Mouse (Mus musculus) spleen, adult 2 months (tissue): ENCODE results near the gene Plekhg6. TPM values are rescaled to one million over a fixed set of nuclear protein-coding genes. Genes with fewer than 3 reads are reported as not detected.

Source experiments
- DNase-seq, 2 experiments: peaks; one replicate each; pipeline versions ENCODE4 v3.0.0 to v3.0.0-alpha.2; 2012 to 2021; ENCODE audit warnings: low spot score in 2 of 2, low read depth in 1 of 2
- H3K27ac ChIP-seq: fragments of 200-500 bp; 2 replicates; pipeline ENCODE4 v1.5.1; 2012; ENCODE audit warnings: low read length, inconsistent platforms; ENCODE audit not compliant: insufficient read depth
- H3K27me3 ChIP-seq: fragments of 200-500 bp; 2 replicates; pipeline ENCODE4 v1.6.1; 2012; ENCODE audit warnings: mild to moderate bottlenecking, moderate library complexity, low read length, inconsistent platforms; ENCODE audit not compliant: control insufficient read depth, insufficient read depth
- H3K36me3 ChIP-seq: fragments of 200-500 bp; 2 replicates; pipeline ENCODE4 v1.6.1; 2012; ENCODE audit warnings: mild to moderate bottlenecking, low read length, inconsistent platforms; ENCODE audit not compliant: control insufficient read depth, insufficient read depth
- H3K4me1 ChIP-seq: fragments of 200-500 bp; 2 replicates; pipeline ENCODE4 v1.6.1; 2011; ENCODE audit warnings: inconsistent platforms; ENCODE audit not compliant: control insufficient read depth, insufficient read depth, insufficient read length
- H3K4me3 ChIP-seq: fragments of 200-500 bp; 2 replicates; pipeline ENCODE4 v1.5.1; 2011; ENCODE audit warnings: mild to moderate bottlenecking, inconsistent platforms; ENCODE audit not compliant: insufficient read depth, insufficient read length; ENCODE audit errors: extremely low read depth
- CTCF ChIP-seq: fragments of 200-500 bp; IDR thresholded peaks from 2 replicates; pipeline ENCODE4 v1.5.1; 2011; ENCODE audit warnings: mild to moderate bottlenecking, inconsistent platforms; ENCODE audit not compliant: insufficient read depth, insufficient read length, insufficient replicate concordance; ENCODE audit errors: extremely low read depth
- POLR2A ChIP-seq: fragments of 200-500 bp; IDR thresholded peaks from 2 replicates; pipeline ENCODE4 v1.6.1; 2011; ENCODE audit warnings: low read depth, low read length, inconsistent platforms
- WGBS: fragments of 180-500 bp; shearing (Covaris S2); methylation state at CpG from one replicate; pipeline ENCODE4 v1.1.7; 2018; 5-methylcytosine and 5-hydroxymethylcytosine counted together
- polyA plus RNA-seq: library from polyadenylated mRNA; depleted of rRNA; stranded (reverse); fragments of >200 nt; gene quantifications from 2 replicates; pipeline ENCODE4 v1.2.3, GENCODE M21; 2012

Plekhg6 gene
- polyA plus RNA-seq, 1 experiment, result not detected

GRCm38 (mm10) chr6:125385066-125385974 lies 4.7 kb upstream of the Plekhg6 start:
- H3K4me1 ChIP-seq, result peaks cover 2% of the 10 kb centered on the region; the same call in 1 of the 2 replicates
- H3K4me3 ChIP-seq, result no peak overlapping the region
- no peaks in the 10 kb centered on the region for H3K27me3 ChIP-seq
- no peak for DNase-seq
- 77% methylated on average over 11 of the region's 11 CpGs for WGBS
- no peaks in the 10 kb centered on the region for H3K36me3 ChIP-seq
- TF ChIP-seq POLR2A (no peak), CTCF (0 out of 2 replicates have a peak, but pooled peaks have one; percentile 2)
- no peak overlapping the region for H3K27ac ChIP-seq

GRCm38 (mm10) chr6:125382024-125382423 lies 1.4 kb upstream of the Plekhg6 start:
- peaks cover 3% of the 10 kb centered on the region for H3K4me1 ChIP-seq
- H3K36me3 ChIP-seq, result no peaks in the 10 kb centered on the region
- no peak for DNase-seq
- 75% methylated on average over 2 of the region's 2 CpGs for WGBS
- H3K27ac ChIP-seq, result no peak overlapping the region
- H3K4me3 ChIP-seq, result no peak overlapping the region
- peaks cover 3% of the 10 kb centered on the region; the same call in 1 of the 2 replicates for H3K27me3 ChIP-seq
- TF ChIP-seq CTCF, result no peak
- no peak for TF ChIP-seq POLR2A

GRCm38 (mm10) chr6:125379781-125380180 lies 812 bp downstream of the Plekhg6 start:
- Histone ChIP-seq H3K4me3 (no peak overlapping the region), H3K36me3 (no peaks in the 10 kb centered on the region), H3K4me1 (peaks cover 3% of the 10 kb centered on the region), H3K27me3 (peaks cover 3% of the 10 kb centered on the region; the same call in 1 of the 2 replicates), H3K27ac (no peak overlapping the region)
- no peak for DNase-seq
- TF ChIP-seq CTCF, result no peak
- TF ChIP-seq POLR2A, result no peak
- 49% methylated on average over 9 of the region's 9 CpGs for WGBS

GRCm38 (mm10) chr6:125378621-125379020 lies 2.0 kb downstream of the Plekhg6 start:
- DNase-seq, result no peak
- TF ChIP-seq POLR2A (no peak), CTCF (no peak)
- 65% methylated on average over 6 of the region's 6 CpGs for WGBS
- Histone ChIP-seq H3K4me3 (no peak overlapping the region), H3K4me1 (peaks cover 3% of the 10 kb centered on the region), H3K27ac (no peak overlapping the region), H3K27me3 (peaks cover 3% of the 10 kb centered on the region; the same call in 1 of the 2 replicates), H3K36me3 (no peaks in the 10 kb centered on the region)

- no peak overlapping the region for H3K27ac ChIP-seq
- WGBS, result 51% methylated on average over 16 of the region's 16 CpGs
These were observed 2.8 kb downstream of the Plekhg6 start for GRCm38 (mm10) chr6:125377582-125378451.

GRCm38 (mm10) chr6:125377042-125377441 lies 3.6 kb downstream of the Plekhg6 start:
- no peak overlapping the region for H3K4me3 ChIP-seq
- H3K27me3 ChIP-seq, result peaks cover 3% of the 10 kb centered on the region; the same call in 1 of the 2 replicates
- no peak overlapping the region for H3K27ac ChIP-seq
- TF ChIP-seq CTCF (no peak), POLR2A (no peak)
- H3K4me1 ChIP-seq, result peaks cover 3% of the 10 kb centered on the region
- WGBS, result 87% methylated on average over 6 of the region's 6 CpGs
- H3K36me3 ChIP-seq, result no peaks in the 10 kb centered on the region
- DNase-seq, result no peak

More at GRCm38 (mm10) chr6:125377582-125378451, 2.8 kb downstream of the Plekhg6 start:
- peaks cover 3% of the 10 kb centered on the region for H3K4me1 ChIP-seq
- TF ChIP-seq POLR2A (no peak), CTCF (no peak)
- peaks cover 3% of the 10 kb centered on the region; the same call in 1 of the 2 replicates for H3K27me3 ChIP-seq
- no peak overlapping the region for H3K4me3 ChIP-seq
- no peak for DNase-seq
- no peaks in the 10 kb centered on the region for H3K36me3 ChIP-seq
